Mouse (Mus musculus) C2C12 (cell line): ENCODE data around the gene Ccr9.
"Not testable (repeated sequence)": the region's sequence is repeated elsewhere in the genome, so short reads cannot be mapped to it uniquely, and the experiment has no call there.

Source experiments
- CEBPB ChIP-seq: IDR thresholded peaks from one replicate; pipeline ENCODE4 v1.6.1; 2011; ENCODE audit warnings: low read depth, mild to moderate bottlenecking, control low read depth, moderate library complexity
- CTCF ChIP-seq: IDR thresholded peaks from one replicate; pipeline ENCODE4 v1.5.1; 2011; ENCODE audit not compliant: control insufficient read depth, insufficient read depth, insufficient read length
- FOSL1 ChIP-seq: IDR thresholded peaks from one replicate; pipeline ENCODE4 v1.8.0; 2011; ENCODE audit warnings: mild to moderate bottlenecking, low read length; ENCODE audit not compliant: poor library complexity, insufficient read depth, severe bottlenecking
- MAX ChIP-seq: IDR thresholded peaks from one replicate; pipeline ENCODE4 v1.6.1; 2011; ENCODE audit warnings: mild to moderate bottlenecking, control low read depth
- MYOG ChIP-seq: IDR thresholded peaks from one replicate; pipeline ENCODE4 v1.6.1; 2011; ENCODE audit not compliant: control insufficient read depth, insufficient read length; ENCODE audit errors: extremely low read depth
- USF1 ChIP-seq: IDR thresholded peaks from one replicate; pipeline ENCODE4 v1.6.1; 2011; ENCODE audit warnings: low read depth, mild to moderate bottlenecking, control low read depth, moderate library complexity

DNA sequence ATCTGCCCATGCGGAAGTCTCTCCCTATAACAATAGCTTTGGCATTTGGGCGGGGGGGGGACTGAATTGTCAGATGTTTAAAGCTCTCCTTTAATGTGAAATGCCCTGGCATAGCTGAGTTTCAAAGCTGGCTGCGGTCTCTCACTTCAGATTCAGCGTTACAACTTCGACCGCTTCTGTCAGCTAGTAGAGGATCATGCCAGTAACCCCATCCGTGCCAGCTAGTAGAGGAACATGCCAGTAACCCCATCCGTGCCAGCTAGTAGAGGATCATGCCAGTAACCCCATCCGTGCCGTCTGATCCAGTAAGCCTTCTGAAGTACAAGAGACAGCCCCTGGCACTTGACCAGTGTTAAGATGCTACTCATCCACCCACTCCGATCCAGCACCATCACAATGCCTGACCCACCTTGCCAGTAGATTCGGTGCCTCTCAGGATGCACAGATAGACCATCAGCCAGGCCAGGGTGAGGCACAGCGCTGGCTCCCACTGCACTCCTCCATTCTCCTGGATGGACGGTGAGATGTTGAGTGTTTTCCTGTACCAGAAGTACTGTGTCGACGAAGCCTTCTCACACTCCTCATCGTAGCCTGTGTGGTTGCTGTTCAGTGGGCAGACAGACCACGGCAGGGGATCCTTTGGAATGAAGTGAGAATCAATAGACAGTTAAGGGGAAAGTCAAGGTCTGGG is 18.1 kb upstream of the Ccr9 start:
- TF ChIP-seq USF1, CTCF, MAX, MYOG, CEBPB, FOSL1: not testable (repeated sequence)
